Mouse (Mus musculus) stomach, embryonic 14.5 days (tissue): ENCODE data around the gene Atg7. TPM values are rescaled to one million over a fixed set of nuclear protein-coding genes. Genes with fewer than 3 reads are reported as not detected.

Source experiments
- ATAC-seq: fragments of 200-750 bp; cut with Nextera tagmentation; 2 replicates; pipeline ENCODE4 v1.8.0; 2017; ENCODE audit warnings: low read depth, moderate TSS enrichment; ENCODE audit not compliant: insufficient number of reproducible peaks, insufficient read depth, low FRiP score
- H3K27ac ChIP-seq: fragments of 300-500 bp; sonication (generic); 2 replicates; pipeline ENCODE4 v1.5.1; 2014; ENCODE audit warnings: mild to moderate bottlenecking, low read length, moderate library complexity, mixed read lengths
- H3K27me3 ChIP-seq: fragments of 300-500 bp; sonication (generic); 2 replicates; pipeline ENCODE4 v1.6.1; 2014; ENCODE audit warnings: low read length, control low read depth, mixed read lengths; ENCODE audit not compliant: control insufficient read depth, insufficient read depth
- H3K36me3 ChIP-seq: fragments of 300-500 bp; sonication (generic); 2 replicates; pipeline ENCODE4 v1.6.1; 2014; ENCODE audit warnings: mild to moderate bottlenecking, control low read depth, low read length, moderate library complexity, mixed read lengths; ENCODE audit not compliant: control insufficient read depth, insufficient read depth
- H3K4me1 ChIP-seq: fragments of 300-500 bp; sonication (generic); 2 replicates; pipeline ENCODE4 v1.6.1; 2014; ENCODE audit warnings: low read length, control low read depth, mixed read lengths; ENCODE audit not compliant: control insufficient read depth, insufficient read depth
- H3K4me2 ChIP-seq: fragments of 300-500 bp; sonication (generic); replicated peaks from 2 replicates; pipeline ENCODE4 v1.6.1; 2014; ENCODE audit warnings: low read depth, low read length, control low read depth
- H3K4me3 ChIP-seq: fragments of 300-500 bp; sonication (generic); 2 replicates; pipeline ENCODE4 v1.5.1; 2014; ENCODE audit warnings: low read depth, low read length, control low read depth
- H3K9ac ChIP-seq: fragments of 300-500 bp; sonication (generic); replicated peaks from 2 replicates; pipeline ENCODE4 v1.6.1; 2014; ENCODE audit warnings: low read depth, mild to moderate bottlenecking, control low read depth, low read length, moderate library complexity, mixed read lengths
- H3K9me3 ChIP-seq: fragments of 300-500 bp; sonication (generic); 2 replicates; pipeline ENCODE4 v1.6.1; 2016; ENCODE audit warnings: low read depth, low read length, control low read depth; ENCODE audit not compliant: control insufficient read depth
- WGBS: fragments of 180-500 bp; shearing (Covaris S2); extraction: QIAGEN DNeasy Blood & Tissue Kit; methylation state at CpG from one replicate; pipeline ENCODE4 v1.1.7; 2014; 5-methylcytosine and 5-hydroxymethylcytosine counted together
- polyA plus RNA-seq: library from polyadenylated mRNA; unstranded; fragments of >200 nt; fragmentation: Nextera tagmentation; extraction: Ambion mirVana; gene quantifications from 2 replicates; pipeline ENCODE4 v1.2.1, GENCODE M21; 2014

Gene Atg7
- polyA plus RNA-seq, 1 experiment from 2014 or later, result 23.2 TPM

GRCm38 (mm10) chr6:114803915-114804535 lies 161.1 kb downstream of the Atg7 start:
- Histone ChIP-seq H3K4me2 (no peak overlapping the region), H3K4me3 (no peak overlapping the region), H3K4me1 (no peaks in the 10 kb centered on the region), H3K36me3 (no peaks in the 10 kb centered on the region), H3K9me3 (no peaks in the 10 kb centered on the region), H3K27me3 (no peaks in the 10 kb centered on the region), H3K27ac (no peak overlapping the region), H3K9ac (no peak overlapping the region)
- ATAC-seq, result no peak
- WGBS, result 72% methylated on average over 8 of the region's 8 CpGs

GRCm38 (mm10) chr6:114804866-114805265 lies 162.0 kb downstream of the Atg7 start:
- no peaks in the 10 kb centered on the region for H3K27me3 ChIP-seq
- ATAC-seq, result no peak
- H3K4me2 ChIP-seq, result no peak overlapping the region
- H3K4me3 ChIP-seq, result no peak overlapping the region
- no peak overlapping the region for H3K9ac ChIP-seq
- no peaks in the 10 kb centered on the region for H3K4me1 ChIP-seq
- 74% methylated on average over 1 of the region's 1 CpGs for WGBS
- no peaks in the 10 kb centered on the region for H3K36me3 ChIP-seq
- H3K9me3 ChIP-seq, result no peaks in the 10 kb centered on the region
- H3K27ac ChIP-seq, result no peak overlapping the region

DNA sequence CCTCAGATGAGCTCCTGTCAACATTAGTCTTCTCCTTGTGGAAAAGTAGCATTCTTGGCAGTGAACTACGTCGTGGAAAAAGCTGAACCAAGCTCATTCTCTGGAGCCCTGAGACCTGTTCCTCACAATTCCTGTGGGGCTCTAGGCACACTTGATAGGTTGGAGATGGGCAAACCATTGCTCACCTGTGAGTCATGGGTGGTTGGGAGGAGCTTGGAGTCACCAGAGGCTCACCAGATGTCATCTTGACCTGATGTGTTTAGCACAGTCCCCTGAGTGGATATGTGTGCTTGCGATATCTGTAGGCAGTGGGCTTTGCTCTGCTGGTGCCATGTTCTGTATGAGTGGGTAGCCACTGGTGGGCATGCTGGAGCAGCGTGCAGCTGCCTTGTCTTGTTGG lies 163.0 kb downstream of the Atg7 start:
- no peak for ATAC-seq
- 80% methylated on average over 4 of the region's 4 CpGs for WGBS
- no peaks in the 10 kb centered on the region for H3K36me3 ChIP-seq
- H3K27ac ChIP-seq, result no peak overlapping the region
- no peak overlapping the region for H3K9ac ChIP-seq
- no peak overlapping the region for H3K4me2 ChIP-seq
- H3K27me3 ChIP-seq, result no peaks in the 10 kb centered on the region
- H3K4me1 ChIP-seq, result no peaks in the 10 kb centered on the region
- H3K9me3 ChIP-seq, result no peaks in the 10 kb centered on the region
- no peak overlapping the region for H3K4me3 ChIP-seq

GRCm38 (mm10) chr6:114807474-114807873 lies 164.6 kb downstream of the Atg7 start:
- no peaks in the 10 kb centered on the region for H3K27me3 ChIP-seq
- ATAC-seq, result no peak
- H3K36me3 ChIP-seq, result no peaks in the 10 kb centered on the region
- no peaks in the 10 kb centered on the region for H3K9me3 ChIP-seq
- 79% methylated on average over 3 of the region's 3 CpGs for WGBS
- no peak overlapping the region for H3K9ac ChIP-seq
- H3K4me1 ChIP-seq, result no peaks in the 10 kb centered on the region
- H3K4me3 ChIP-seq, result no peak overlapping the region
- H3K27ac ChIP-seq, result no peak overlapping the region
- no peak overlapping the region for H3K4me2 ChIP-seq

- H3K4me3 ChIP-seq, result no peak overlapping the region
- H3K36me3 ChIP-seq, result no peaks in the 10 kb centered on the region
- WGBS, result 92% methylated on average over 3 of the region's 3 CpGs
- no peaks in the 10 kb centered on the region for H3K4me1 ChIP-seq
- H3K9ac ChIP-seq, result no peak overlapping the region
- H3K9me3 ChIP-seq, result no peaks in the 10 kb centered on the region
- no peak overlapping the region for H3K4me2 ChIP-seq
- ATAC-seq, result no peak
- no peak overlapping the region for H3K27ac ChIP-seq
- no peaks in the 10 kb centered on the region for H3K27me3 ChIP-seq
These were observed 165.9 kb downstream of the Atg7 start for GRCm38 (mm10) chr6:114808654-114809430.

- H3K9me3 ChIP-seq, result no peaks in the 10 kb centered on the region
- no peaks in the 10 kb centered on the region for H3K27me3 ChIP-seq
- no peak overlapping the region for H3K4me3 ChIP-seq
- H3K4me2 ChIP-seq, result no peak overlapping the region
- ATAC-seq, result no peak
- 55% methylated on average over 1 of the region's 1 CpGs for WGBS
- no peak overlapping the region for H3K9ac ChIP-seq
- H3K4me1 ChIP-seq, result no peaks in the 10 kb centered on the region
- no peaks in the 10 kb centered on the region for H3K36me3 ChIP-seq
- no peak overlapping the region for H3K27ac ChIP-seq
These were observed 166.5 kb downstream of the Atg7 start for GRCm38 (mm10) chr6:114809431-114809811.

GRCm38 (mm10) chr6:114812322-114812721 lies 169.4 kb downstream of the Atg7 start:
- Histone ChIP-seq H3K27me3 (no peaks in the 10 kb centered on the region), H3K4me2 (no peak overlapping the region), H3K27ac (no peak overlapping the region), H3K4me1 (0 out of 2 replicates have a peak, but pooled peaks cover 3% of the 10 kb centered on the region), H3K36me3 (no peaks in the 10 kb centered on the region), H3K9ac (no peak overlapping the region), H3K9me3 (no peaks in the 10 kb centered on the region), H3K4me3 (no peak overlapping the region)
- 81% methylated on average over 5 of the region's 5 CpGs for WGBS
- ATAC-seq, result no peak

DNA sequence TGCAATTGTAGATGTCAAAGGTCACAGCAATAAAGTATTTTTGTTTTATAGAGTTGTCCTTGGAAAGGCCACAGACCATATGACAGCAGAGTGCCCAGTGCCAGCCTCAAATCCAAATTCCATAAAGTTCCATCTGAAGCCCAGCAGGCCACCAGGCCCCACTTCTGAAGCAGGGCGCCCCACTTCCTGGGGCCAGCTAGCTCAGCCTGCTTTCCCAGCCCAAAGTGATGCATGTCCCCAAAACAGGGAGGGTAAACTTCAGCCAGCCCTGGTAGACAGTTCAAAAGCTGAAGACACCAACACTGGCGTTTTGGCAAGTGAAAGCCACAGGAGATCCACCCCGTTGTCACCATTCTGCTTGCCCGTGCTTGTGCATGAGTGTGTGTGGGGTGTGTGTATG lies 169.9 kb downstream of the Atg7 start:
- 0 out of 2 replicates have a peak, but pooled peaks cover 3% of the 10 kb centered on the region for H3K4me1 ChIP-seq
- H3K27ac ChIP-seq, result no peak overlapping the region
- H3K4me3 ChIP-seq, result no peak overlapping the region
- H3K27me3 ChIP-seq, result no peaks in the 10 kb centered on the region
- 80% methylated on average over 4 of the region's 4 CpGs for WGBS
- no peak overlapping the region for H3K4me2 ChIP-seq
- H3K9ac ChIP-seq, result no peak overlapping the region
- no peak for ATAC-seq
- no peaks in the 10 kb centered on the region for H3K9me3 ChIP-seq
- no peaks in the 10 kb centered on the region for H3K36me3 ChIP-seq
